Mouse (Mus musculus): ENCODE data around the gene B3gnt2.

DNA sequence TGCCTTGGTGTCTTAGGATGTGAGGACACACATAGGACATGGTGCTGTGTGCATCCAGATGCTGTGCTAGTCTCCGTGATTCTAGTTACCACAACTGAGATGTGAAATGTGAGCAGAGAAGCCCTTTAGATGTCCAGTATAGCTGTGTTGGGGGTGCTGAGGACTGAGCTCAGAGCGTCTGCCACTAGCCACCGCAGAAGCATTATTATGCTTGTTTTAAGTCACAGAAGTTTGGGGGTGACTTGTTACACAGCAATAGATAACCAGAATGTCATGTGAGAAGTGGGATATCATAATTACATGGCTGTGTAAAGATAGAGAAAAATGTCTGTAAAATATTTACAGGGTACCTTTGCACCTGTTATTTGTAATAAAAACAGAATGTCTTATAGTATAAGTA lies 109.2 kb downstream of the B3gnt2 start:
- TF ChIP-seq CTCF (IDR thresholded peaks at IDR 0.05; ENCODE audit: borderline replicate concordance, control insufficient read depth, extremely low read depth, insufficient read depth, low read length, poor library complexity) (no peak), POLR2A (IDR thresholded peaks at IDR 0.05; ENCODE audit: control insufficient read depth, extremely low read depth, insufficient read depth, low read length, poor library complexity) (no peak)

Data from thymus, adult 2 months (tissue).